Mouse (Mus musculus) stomach, embryonic 15.5 days (tissue): ENCODE measurements at regions not wholly inside any gene's neighbourhood (a gene's known extent, or its start where the extent isn't known, plus 50 kb on each side); places are given as distances from the start of the nearest gene placed in this dataset.

Source experiments
- ATAC-seq: fragments of 200-750 bp; cut with Nextera tagmentation; 2 replicates; pipeline ENCODE4 v1.8.0; 2017; ENCODE audit warnings: low read depth, moderate number of reproducible peaks, moderate TSS enrichment; ENCODE audit not compliant: insufficient read depth, low FRiP score
- H3K27ac ChIP-seq: fragments of 300-500 bp; sonication (generic); 2 replicates; pipeline ENCODE4 v1.5.1; 2015; ENCODE audit warnings: mild to moderate bottlenecking, inconsistent platforms
- H3K27me3 ChIP-seq: fragments of 300-500 bp; sonication (generic); replicated peaks from 2 replicates; pipeline ENCODE4 v1.6.1; 2015; ENCODE audit warnings: inconsistent platforms
- H3K36me3 ChIP-seq: fragments of 300-500 bp; sonication (generic); 2 replicates; pipeline ENCODE4 v1.6.1; 2015; ENCODE audit warnings: inconsistent platforms
- H3K4me1 ChIP-seq: fragments of 300-500 bp; sonication (generic); 2 replicates; pipeline ENCODE4 v1.6.1; 2015; ENCODE audit warnings: inconsistent platforms
- H3K4me2 ChIP-seq: fragments of 300-500 bp; sonication (generic); 2 replicates; pipeline ENCODE4 v1.6.1; 2015; ENCODE audit warnings: mild to moderate bottlenecking, inconsistent platforms
- H3K4me3 ChIP-seq: fragments of 300-500 bp; sonication (generic); replicated peaks from 2 replicates; pipeline ENCODE4 v1.5.1; 2015; ENCODE audit warnings: inconsistent platforms
- H3K9ac ChIP-seq: fragments of 300-500 bp; sonication (generic); 2 replicates; pipeline ENCODE4 v1.6.1; 2015; ENCODE audit warnings: inconsistent platforms
- H3K9me3 ChIP-seq: fragments of 300-500 bp; sonication (generic); 2 replicates; pipeline ENCODE4 v1.6.1; 2016; ENCODE audit warnings: inconsistent platforms
- WGBS: fragments of 180-500 bp; shearing (Covaris S2); methylation state at CpG from one replicate; pipeline ENCODE4 v1.1.7; 2015; 5-methylcytosine and 5-hydroxymethylcytosine counted together

GRCm38 (mm10) chr15:96767188-96767587, 67.7 kb upstream of the Slc38a2 start:
- Histone ChIP-seq H3K9ac (no peak overlapping the region), H3K4me2 (no peak overlapping the region), H3K9me3 (no peaks in the 10 kb centered on the region), H3K27ac (no peak overlapping the region), H3K4me1 (no peaks in the 10 kb centered on the region), H3K4me3 (no peak overlapping the region), H3K36me3 (no peaks in the 10 kb centered on the region), H3K27me3 (no peaks in the 10 kb centered on the region)
- WGBS, result 88% methylated on average over 5 of the region's 5 CpGs
- ATAC-seq, result no peak

- Histone ChIP-seq H3K27ac (no peak overlapping the region), H3K36me3 (no peaks in the 10 kb centered on the region), H3K9ac (no peak overlapping the region), H3K4me1 (no peaks in the 10 kb centered on the region), H3K4me3 (no peak overlapping the region), H3K27me3 (no peaks in the 10 kb centered on the region), H3K9me3 (no peaks in the 10 kb centered on the region), H3K4me2 (no peak overlapping the region)
- WGBS, result 94% methylated on average over 9 of the region's 9 CpGs
- ATAC-seq, result no peak
These were observed 66.7 kb upstream of the Slc38a2 start for GRCm38 (mm10) chr15:96766238-96766637.

GRCm38 (mm10) chr15:96763611-96764010, 64.1 kb upstream of the Slc38a2 start:
- Histone ChIP-seq H3K4me2 (no peak overlapping the region), H3K4me3 (no peak overlapping the region), H3K9ac (no peak overlapping the region), H3K9me3 (no peaks in the 10 kb centered on the region), H3K36me3 (no peaks in the 10 kb centered on the region), H3K27ac (no peak overlapping the region), H3K4me1 (no peaks in the 10 kb centered on the region), H3K27me3 (no peaks in the 10 kb centered on the region)
- ATAC-seq, result no peak
- 67% methylated on average over 1 of the region's 1 CpGs for WGBS

- H3K4me3 ChIP-seq, result no peak overlapping the region
- H3K9me3 ChIP-seq, result no peaks in the 10 kb centered on the region
- H3K4me2 ChIP-seq, result no peak overlapping the region
- no peaks in the 10 kb centered on the region for H3K27me3 ChIP-seq
- no peaks in the 10 kb centered on the region for H3K36me3 ChIP-seq
- ATAC-seq, result no peak
- H3K4me1 ChIP-seq, result no peaks in the 10 kb centered on the region
- H3K27ac ChIP-seq, result no peak overlapping the region
- 76% methylated on average over 13 of the region's 13 CpGs for WGBS
- H3K9ac ChIP-seq, result no peak overlapping the region
These were observed 59.8 kb upstream of the Slc38a2 start for GRCm38 (mm10) chr15:96759078-96759995.

- Histone ChIP-seq H3K4me2 (no peak overlapping the region), H3K27ac (no peak overlapping the region; the same call in 1 of the 2 replicates), H3K27me3 (no peaks in the 10 kb centered on the region), H3K9me3 (no peaks in the 10 kb centered on the region), H3K36me3 (no peaks in the 10 kb centered on the region), H3K9ac (no peak overlapping the region), H3K4me3 (no peak overlapping the region), H3K4me1 (no peaks in the 10 kb centered on the region)
- 84% methylated on average over 9 of the region's 9 CpGs for WGBS
- ATAC-seq, result no peak
These were observed 58.1 kb upstream of the Slc38a2 start for GRCm38 (mm10) chr15:96757446-96758198.

- Histone ChIP-seq H3K9ac (no peak overlapping the region), H3K36me3 (no peaks in the 10 kb centered on the region), H3K4me2 (no peak overlapping the region), H3K9me3 (no peaks in the 10 kb centered on the region), H3K4me1 (no peaks in the 10 kb centered on the region), H3K4me3 (no peak overlapping the region), H3K27me3 (no peaks in the 10 kb centered on the region), H3K27ac (0 out of 2 replicates have a peak overlapping the region, but pooled peaks have one; percentile 33)
- whole genome bisulfite sequencing, result 56% methylated on average over 7 of the region's 7 CpGs
- 0 out of 2 replicates have a peak, but pooled peaks have one; percentile 31 for ATAC-seq
These were observed 56.9 kb upstream of the Slc38a2 start for GRCm38 (mm10) chr15:96756456-96756855.

- Histone ChIP-seq H3K4me2 (no peak overlapping the region), H3K36me3 (no peaks in the 10 kb centered on the region), H3K4me3 (no peak overlapping the region), H3K9me3 (no peaks in the 10 kb centered on the region), H3K9ac (no peak overlapping the region), H3K4me1 (no peaks in the 10 kb centered on the region), H3K27ac (no peak overlapping the region), H3K27me3 (no peaks in the 10 kb centered on the region)
- no peak for ATAC-seq
- 84% methylated on average over 6 of the region's 6 CpGs for WGBS
These were observed 56.4 kb upstream of the Slc38a2 start for GRCm38 (mm10) chr15:96755951-96756350.

GRCm38 (mm10) chr15:96755322-96755942, 55.9 kb upstream of the Slc38a2 start:
- Histone ChIP-seq H3K36me3 (no peaks in the 10 kb centered on the region), H3K4me3 (no peak overlapping the region), H3K4me2 (no peak overlapping the region), H3K27ac (no peak overlapping the region), H3K9me3 (no peaks in the 10 kb centered on the region), H3K9ac (no peak overlapping the region), H3K4me1 (no peaks in the 10 kb centered on the region), H3K27me3 (no peaks in the 10 kb centered on the region)
- ATAC-seq, result no peak
- 88% methylated on average over 13 of the region's 13 CpGs for WGBS

- WGBS, result 90% methylated on average over 5 of the region's 5 CpGs
- H3K9me3 ChIP-seq, result no peaks in the 10 kb centered on the region
These were observed 54.5 kb upstream of the Slc38a2 start for GRCm38 (mm10) chr15:96754079-96754478.

GRCm38 (mm10) chr15:96752719-96753118, 53.2 kb upstream of the Slc38a2 start:
- 91% methylated on average over 8 of the region's 8 CpGs for WGBS
- H3K4me1 ChIP-seq, result no peaks in the 10 kb centered on the region
- no peak for ATAC-seq

More at GRCm38 (mm10) chr15:96754079-96754478, 54.5 kb upstream of the Slc38a2 start:
- H3K4me2 ChIP-seq, result no peak overlapping the region
- no peaks in the 10 kb centered on the region for H3K36me3 ChIP-seq
- ATAC-seq, result no peak
- no peaks in the 10 kb centered on the region for H3K4me1 ChIP-seq
- H3K9ac ChIP-seq, result no peak overlapping the region
- H3K27ac ChIP-seq, result no peak overlapping the region
- H3K27me3 ChIP-seq, result no peaks in the 10 kb centered on the region
- H3K4me3 ChIP-seq, result no peak overlapping the region

GRCm38 (mm10) chr15:96752062-96752358, 52.5 kb upstream of the Slc38a2 start:
- H3K4me2 ChIP-seq, result no peak overlapping the region
- H3K4me1 ChIP-seq, result no peaks in the 10 kb centered on the region
- no peak overlapping the region for H3K27ac ChIP-seq
- no peak overlapping the region for H3K9ac ChIP-seq
- H3K4me3 ChIP-seq, result no peak overlapping the region
- WGBS, result 70% methylated on average over 3 of the region's 3 CpGs
- H3K9me3 ChIP-seq, result no peaks in the 10 kb centered on the region
- no peaks in the 10 kb centered on the region for H3K27me3 ChIP-seq
- H3K36me3 ChIP-seq, result no peaks in the 10 kb centered on the region
- no peak for ATAC-seq

More at GRCm38 (mm10) chr15:96752719-96753118, 53.2 kb upstream of the Slc38a2 start:
- Histone ChIP-seq H3K9me3 (no peaks in the 10 kb centered on the region), H3K4me2 (no peak overlapping the region), H3K9ac (no peak overlapping the region), H3K36me3 (no peaks in the 10 kb centered on the region), H3K27ac (no peak overlapping the region), H3K4me3 (no peak overlapping the region), H3K27me3 (no peaks in the 10 kb centered on the region)
